Mouse (Mus musculus) mesoderm, embryonic 11.5 days (tissue): ENCODE data around the gene Hace1.

ENCODE experiments used
- DNase-seq: peaks from one replicate; pipeline ENCODE4 v3.0.0-alpha.2; 2012; ENCODE audit warnings: low read depth, low spot score

Hace1 gene

GRCm38 (mm10) chr10:45698930-45699329 is 121.3 kb downstream of the Hace1 start:
- no peak for DNase-seq

- DNase-seq = no peak
Observed at GRCm38 (mm10) chr10:45706849-45707248, 129.2 kb downstream of the Hace1 start.

- DNase-seq = no peak
Observed at GRCm38 (mm10) chr10:45710848-45711247, 133.2 kb downstream of the Hace1 start.

- DNase-seq = no peak
Observed at GRCm38 (mm10) chr10:45711348-45711747, 133.7 kb downstream of the Hace1 start.
